Mouse (Mus musculus) liver, postnatal 0 days (tissue): ENCODE data around the gene Olfr765. TPM values are rescaled to one million over a fixed set of nuclear protein-coding genes. Genes with fewer than 3 reads are reported as not detected.

Experiments
- ATAC-seq: fragments of 200-750 bp; cut with Nextera tagmentation; 2 replicates; pipeline ENCODE4 v1.8.0; 2017; ENCODE audit warnings: mild to moderate bottlenecking, moderate library complexity
- DNase-seq: peaks from one replicate; pipeline ENCODE4 v3.0.0-alpha.2; 2016
- H3K27ac ChIP-seq: fragments of 300-500 bp; sonication (generic); 2 replicates; pipeline ENCODE4 v1.5.1; 2014; ENCODE audit warnings: antibody characterized with exemption, moderate library complexity, mild to moderate bottlenecking, low read depth
- H3K27me3 ChIP-seq: fragments of 300-500 bp; sonication (generic); 2 replicates; pipeline ENCODE4 v1.6.1; 2014; ENCODE audit warnings: low read length, control low read depth, mixed read lengths; ENCODE audit not compliant: insufficient read depth
- H3K36me3 ChIP-seq: fragments of 300-500 bp; sonication (generic); replicated peaks from 2 replicates; pipeline ENCODE4 v1.6.1; 2014; ENCODE audit warnings: mild to moderate bottlenecking, control low read depth, low read length, moderate library complexity, mixed read lengths; ENCODE audit not compliant: insufficient read depth
- H3K4me1 ChIP-seq: fragments of 300-500 bp; sonication (generic); 2 replicates; pipeline ENCODE4 v1.6.1; 2014; ENCODE audit warnings: antibody characterized with exemption, mild to moderate bottlenecking, control low read depth; ENCODE audit not compliant: insufficient read depth
- H3K4me2 ChIP-seq: fragments of 300-500 bp; sonication (generic); 2 replicates; pipeline ENCODE4 v1.6.1; 2014; ENCODE audit warnings: low read depth, mild to moderate bottlenecking, low read length, moderate library complexity, mixed read lengths
- H3K4me3 ChIP-seq: fragments of 300-500 bp; sonication (generic); 2 replicates; pipeline ENCODE4 v1.5.1; 2014; ENCODE audit warnings: low read depth, low read length
- H3K9ac ChIP-seq: fragments of 300-500 bp; sonication (generic); replicated peaks from 2 replicates; pipeline ENCODE4 v1.6.1; 2014; ENCODE audit warnings: mild to moderate bottlenecking, moderate library complexity
- H3K9me3 ChIP-seq: fragments of 300-500 bp; sonication (generic); 2 replicates; pipeline ENCODE4 v1.6.1; 2016; ENCODE audit warnings: mild to moderate bottlenecking, control low read depth, low read length, mixed read lengths
- CTCF ChIP-seq: sonication (generic); IDR thresholded peaks from 2 replicates; pipeline ENCODE4 v1.5.1; 2016; ENCODE audit warnings: antibody characterized with exemption, low read depth
- EP300 ChIP-seq: IDR thresholded peaks from 2 replicates; pipeline ENCODE4 v1.6.1; 2016; ENCODE audit warnings: antibody characterized with exemption, low read depth, mild to moderate bottlenecking
- WGBS: fragments of 180-500 bp; shearing (Covaris S2); extraction: QIAGEN DNeasy Blood & Tissue Kit; methylation state at CpG from one replicate; pipeline ENCODE4 v1.1.7; 2014; ENCODE audit not compliant: insufficient replicate concordance; 5-methylcytosine and 5-hydroxymethylcytosine counted together
- polyA plus RNA-seq: library from polyadenylated mRNA; unstranded; fragments of >200 nt; fragmentation: Nextera tagmentation; extraction: Ambion mirVana; gene quantifications from 2 replicates; pipeline ENCODE4 v1.2.1, GENCODE M21; 2015

Olfr765 gene
- polyA plus RNA-seq, 1 experiment from 2014 or later = not detected

DNA sequence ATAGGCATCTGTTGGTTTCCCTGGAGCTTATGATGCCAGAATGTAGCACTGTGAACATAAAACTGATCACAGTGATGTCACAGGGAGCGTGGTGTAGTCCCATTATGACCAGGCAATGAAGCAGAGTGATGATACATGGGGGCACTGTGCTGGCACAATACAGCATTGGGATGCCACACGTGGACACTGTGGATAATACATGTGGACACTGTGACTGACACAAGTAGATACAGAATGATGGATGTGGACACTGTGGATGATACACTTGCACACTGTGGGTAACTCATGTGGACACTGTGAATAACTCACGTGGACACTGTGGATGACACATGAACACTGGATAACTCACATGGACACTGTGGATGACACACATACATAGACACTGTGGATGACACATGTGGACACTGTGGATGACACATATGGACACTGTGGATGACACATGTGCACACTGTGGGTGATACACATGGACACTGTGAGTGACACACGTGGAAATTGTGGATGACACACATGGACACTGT lies 53.2 kb downstream of the Olfr765 start:
- Histone ChIP-seq H3K4me2 (no peak overlapping the region), H3K9ac (no peak overlapping the region), H3K27me3 (no peaks in the 10 kb centered on the region), H3K27ac (no peak overlapping the region), H3K4me3 (no peak overlapping the region), H3K36me3 (no peaks in the 10 kb centered on the region), H3K4me1 (no peaks in the 10 kb centered on the region), H3K9me3 (no peaks in the 10 kb centered on the region)
- DNase-seq (no peak), ATAC-seq (no peak)
- no peak for TF ChIP-seq CTCF
- no peak for TF ChIP-seq EP300
- WGBS = 65% methylated on average over 4 of the region's 4 CpGs

DNA sequence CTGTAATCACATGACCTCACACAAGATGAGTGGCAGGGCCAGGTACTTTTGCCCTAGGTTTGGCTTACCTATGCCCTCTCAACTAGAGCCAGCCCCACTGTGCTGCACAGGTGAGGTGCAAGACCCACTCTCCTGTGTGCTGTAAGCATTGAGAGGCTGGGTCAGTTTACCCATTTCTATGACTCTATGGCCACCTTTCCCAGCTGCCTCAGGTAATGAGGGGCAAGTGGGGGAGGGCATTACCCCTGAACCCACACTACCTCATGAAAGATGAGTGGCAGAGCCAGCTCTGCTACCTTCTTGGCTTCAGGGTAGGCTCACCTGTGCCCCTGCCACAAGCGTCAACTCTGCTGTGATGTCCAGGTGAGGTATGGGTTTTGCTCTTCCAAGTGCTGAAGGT lies 54.0 kb downstream of the Olfr765 start:
- no peak overlapping the region for H3K4me3 ChIP-seq
- no peaks in the 10 kb centered on the region for H3K27me3 ChIP-seq
- no peak overlapping the region for H3K9ac ChIP-seq
- no peaks in the 10 kb centered on the region for H3K4me1 ChIP-seq
- H3K36me3 ChIP-seq = no peaks in the 10 kb centered on the region
- no peak overlapping the region for H3K4me2 ChIP-seq
- TF ChIP-seq CTCF (no peak), EP300 (no peak)
- no peaks in the 10 kb centered on the region for H3K9me3 ChIP-seq
- DNase-seq = no peak
- no peak overlapping the region for H3K27ac ChIP-seq
- 84% methylated on average over 1 of the region's 1 CpGs for WGBS
- no peak for ATAC-seq

Other genes with a start within 250 kb of the Olfr765 start
- gene Dnajc14, start 245.9 kb downstream of the Olfr765 start, polyA plus RNA-seq = 12.9 and 15.0 TPM in 2 replicates
- gene Tmem198b, start 245.6 kb downstream of the Olfr765 start, polyA plus RNA-seq = 2.3 and 2.5 TPM in 2 replicates
- 72.0 and 75.4 TPM in 2 replicates for gene Sarnp, start 232.7 kb downstream of the Olfr765 start, polyA plus RNA-seq
- gene Ormdl2, start 228.4 kb downstream of the Olfr765 start, polyA plus RNA-seq = 75.8 and 80.6 TPM in 2 replicates
- gene Gdf11, start 158.3 kb downstream of the Olfr765 start, polyA plus RNA-seq = 0.17 and 0.23 TPM in 2 replicates
- gene Cd63, start 149.0 kb downstream of the Olfr765 start, polyA plus RNA-seq = 271 and 296 TPM in 2 replicates
- gene Rdh5, start 127.1 kb downstream of the Olfr765 start, polyA plus RNA-seq = 54.5 and 63.1 TPM in 2 replicates
- 128 and 130 TPM in 2 replicates for gene Bloc1s1, start 126.0 kb downstream of the Olfr765 start, polyA plus RNA-seq
- 0.66 and 0.70 TPM in 2 replicates for gene Itga7, start 116.2 kb downstream of the Olfr765 start, polyA plus RNA-seq
- 29.9 and 33.3 TPM in 2 replicates for gene Mettl7b, start 89.0 kb downstream of the Olfr765 start, polyA plus RNA-seq
- not detected in 2 replicates for gene Olfr9, start 60.6 kb downstream of the Olfr765 start, polyA plus RNA-seq
- not detected in 2 replicates for gene Olfr763, start 39.2 kb downstream of the Olfr765 start, polyA plus RNA-seq
- not detected in 2 replicates for gene Olfr764-ps1, start 10.1 kb downstream of the Olfr765 start, polyA plus RNA-seq
- not detected in 2 replicates for gene Olfr766-ps1, start 19.0 kb upstream of the Olfr765 start, polyA plus RNA-seq
- not detected in 2 replicates for gene Olfr767, start 32.9 kb upstream of the Olfr765 start, polyA plus RNA-seq
- not detected in 2 replicates for gene Olfr768, start 49.4 kb upstream of the Olfr765 start, polyA plus RNA-seq
- not detected in 2 replicates for gene Olfr769, start 67.9 kb upstream of the Olfr765 start, polyA plus RNA-seq
- gene Olfr770, start 89.0 kb upstream of the Olfr765 start, polyA plus RNA-seq = not detected in 2 replicates
- not detected in 2 replicates for gene Olfr771, start 114.8 kb upstream of the Olfr765 start, polyA plus RNA-seq
- not detected in 2 replicates for gene Olfr772, start 127.9 kb upstream of the Olfr765 start, polyA plus RNA-seq
- gene Olfr773, start 137.4 kb upstream of the Olfr765 start, polyA plus RNA-seq = not detected in 2 replicates
- not detected in 2 replicates for gene Olfr774, start 186.2 kb upstream of the Olfr765 start, polyA plus RNA-seq
- gene Olfr775, start 198.4 kb upstream of the Olfr765 start, polyA plus RNA-seq = not detected in 2 replicates
- not detected in 2 replicates for gene Olfr776, start 209.1 kb upstream of the Olfr765 start, polyA plus RNA-seq
- gene Olfr777, start 221.5 kb upstream of the Olfr765 start, polyA plus RNA-seq = not detected in 2 replicates